ENCODE assay signal across 8 mouse cellular contexts in the genomic region with DNA sequence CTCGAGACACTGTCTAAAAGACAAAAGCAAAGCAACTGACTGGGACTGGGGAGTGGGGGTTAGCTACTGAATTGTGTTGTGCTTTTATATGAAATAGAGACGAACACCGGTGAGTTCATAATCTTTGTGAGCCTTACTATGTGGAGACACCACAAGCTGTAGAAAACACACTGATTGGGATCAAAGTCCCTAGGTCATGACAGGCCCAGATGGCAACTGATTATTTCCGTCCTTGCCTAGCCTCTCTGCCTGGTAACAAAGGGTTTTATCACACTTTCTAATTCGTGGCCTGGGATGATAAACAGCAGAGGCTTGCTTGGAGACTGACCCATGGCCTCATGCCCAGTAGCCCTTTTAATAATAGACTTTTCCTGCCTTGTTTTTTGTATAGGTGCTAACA.
DNase-seq lines count a peak whose midpoint lies in the region; ATAC-seq and TF ChIP-seq lines count a peak whose summit lies in the region.

No protein-coding gene starts in this region.

- TF ChIP-seq CTCF in lung, postnatal 0 days (IDR thresholded peaks at IDR 0.05) = no peak

- ATAC-seq in forebrain, embryonic 11.5 days (replicated peaks; ENCODE audit: low FRiP score) = no peak
- no peak for ATAC-seq in kidney, embryonic 15.5 days (replicated peaks; ENCODE audit: low FRiP score)
- ATAC-seq in lung, postnatal 0 days = no peak
- ATAC-seq in liver, embryonic 11.5 days (replicated peaks; ENCODE audit: low FRiP score) = no peak

- peaks cover 4% of the 10 kb centered on the region for H3K9me3 ChIP-seq in forebrain, embryonic 10.5 days
- H3K9me3 ChIP-seq in forebrain, embryonic 11.5 days (ENCODE audit: control insufficient read depth, low read length) = no peaks in the 10 kb centered on the region
- H3K9me3 ChIP-seq in kidney, embryonic 15.5 days (replicated peaks) = no peaks in the 10 kb centered on the region
- no peaks in the 10 kb centered on the region for H3K9me3 ChIP-seq in lung, postnatal 0 days (ENCODE audit: low read length)
- H3K9me3 ChIP-seq in liver, embryonic 11.5 days (ENCODE audit: control insufficient read depth, low read length) = no peaks in the 10 kb centered on the region

- H3K27ac ChIP-seq in forebrain, embryonic 10.5 days = peak overlapping the region; percentile 71; the same call in 1 of the 2 replicates
- H3K27ac ChIP-seq in forebrain, embryonic 11.5 days (ENCODE audit: low read depth, low read length) = no peak overlapping the region
- peak overlapping the region; percentile 90 for H3K27ac ChIP-seq in kidney, embryonic 15.5 days
- H3K27ac ChIP-seq in lung, postnatal 0 days (ENCODE audit: low read length) = 0 out of 2 replicates have a peak overlapping the region, but pooled peaks have one; percentile 32
- no peak overlapping the region for H3K27ac ChIP-seq in liver, embryonic 11.5 days (ENCODE audit: low read depth, low read length)

- H3K27me3 ChIP-seq in forebrain, embryonic 10.5 days (ENCODE audit: poor library complexity, severe bottlenecking) = no peaks in the 10 kb centered on the region
- H3K27me3 ChIP-seq in forebrain, embryonic 11.5 days (ENCODE audit: control insufficient read depth, insufficient read depth, low read length) = no peaks in the 10 kb centered on the region
- H3K27me3 ChIP-seq in kidney, embryonic 15.5 days = no peaks in the 10 kb centered on the region
- H3K27me3 ChIP-seq in lung, postnatal 0 days (replicated peaks; ENCODE audit: insufficient read depth, low read length) = no peaks in the 10 kb centered on the region
- H3K27me3 ChIP-seq in liver, embryonic 11.5 days (replicated peaks; ENCODE audit: control insufficient read depth, insufficient read depth, low read length) = no peaks in the 10 kb centered on the region

- H3K4me1 ChIP-seq in forebrain, embryonic 10.5 days = peaks cover 31% of the 10 kb centered on the region
- peaks cover 2% of the 10 kb centered on the region; the same call in 1 of the 2 replicates for H3K4me1 ChIP-seq in forebrain, embryonic 11.5 days (replicated peaks; ENCODE audit: control insufficient read depth, insufficient read depth, low read length)
- peaks cover 34% of the 10 kb centered on the region for H3K4me1 ChIP-seq in kidney, embryonic 15.5 days
- H3K4me1 ChIP-seq in lung, postnatal 0 days (ENCODE audit: insufficient read depth, low read depth, low read length) = peaks cover 13% of the 10 kb centered on the region; the same call in 1 of the 2 replicates
- peaks cover 12% of the 10 kb centered on the region for H3K4me1 ChIP-seq in liver, embryonic 11.5 days (replicated peaks; ENCODE audit: control insufficient read depth, insufficient read depth, low read length)

- H3K36me3 ChIP-seq in forebrain, embryonic 10.5 days (replicated peaks) = no peaks in the 10 kb centered on the region
- H3K36me3 ChIP-seq in forebrain, embryonic 11.5 days (ENCODE audit: control insufficient read depth, insufficient read depth, low read length) = no peaks in the 10 kb centered on the region
- no peaks in the 10 kb centered on the region for H3K36me3 ChIP-seq in kidney, embryonic 15.5 days
- no peaks in the 10 kb centered on the region for H3K36me3 ChIP-seq in lung, postnatal 0 days (ENCODE audit: insufficient read depth, low read length)
- no peaks in the 10 kb centered on the region for H3K36me3 ChIP-seq in liver, embryonic 11.5 days (ENCODE audit: control insufficient read depth, insufficient read depth, low read length)

- no peak overlapping the region for H3K9ac ChIP-seq in forebrain, embryonic 11.5 days (ENCODE audit: low read length)
- H3K9ac ChIP-seq in kidney, embryonic 15.5 days = no peak overlapping the region
- no peak overlapping the region for H3K9ac ChIP-seq in lung, postnatal 0 days (replicated peaks; ENCODE audit: low read depth)
- H3K9ac ChIP-seq in liver, embryonic 11.5 days (ENCODE audit: low read depth, low read length) = no peak overlapping the region

- no peak overlapping the region for H3K4me3 ChIP-seq in forebrain, embryonic 10.5 days
- no peak overlapping the region for H3K4me3 ChIP-seq in forebrain, embryonic 11.5 days (ENCODE audit: low read depth, low read length)
- no peak overlapping the region for H3K4me3 ChIP-seq in kidney, embryonic 15.5 days (replicated peaks)
- H3K4me3 ChIP-seq in lung, postnatal 0 days (ENCODE audit: low read depth, low read length) = no peak overlapping the region
- H3K4me3 ChIP-seq in liver, embryonic 11.5 days (ENCODE audit: low read depth, low read length) = no peak overlapping the region

- no peak overlapping the region for H3K4me2 ChIP-seq in forebrain, embryonic 11.5 days (ENCODE audit: low read depth, low read length, severe bottlenecking)
- H3K4me2 ChIP-seq in kidney, embryonic 15.5 days = no peak overlapping the region
- no peak overlapping the region for H3K4me2 ChIP-seq in lung, postnatal 0 days (replicated peaks; ENCODE audit: low read depth, low read length)
- H3K4me2 ChIP-seq in liver, embryonic 11.5 days = no peak overlapping the region

- WGBS in forebrain, embryonic 10.5 days = 74% methylated on average over 5 of the region's 5 CpGs
- WGBS in forebrain, embryonic 11.5 days = 71% methylated on average over 5 of the region's 5 CpGs
- 62% methylated on average over 5 of the region's 5 CpGs for WGBS in kidney, embryonic 15.5 days
- 51% methylated on average over 5 of the region's 5 CpGs for WGBS in lung, postnatal 0 days
- WGBS in liver, embryonic 11.5 days = 43% methylated on average over 5 of the region's 5 CpGs

- DNase-seq in forebrain, embryonic 10.5 days (ENCODE audit: extremely low spot score, low spot score) = no peak
- no peak for DNase-seq in forebrain, embryonic 11.5 days (ENCODE audit: low spot score)
- DNase-seq in kidney, adult 9 months = no peak
- peak; percentile 69 for DNase-seq in MN1 (ENCODE audit: low spot score)
- DNase-seq in lung, postnatal 0 days (ENCODE audit: low spot score) = no peak
- no peak for DNase-seq in urinary bladder, postnatal 14 days (ENCODE audit: low spot score)
- DNase-seq in liver, embryonic 11.5 days (ENCODE audit: low spot score) = no peak

- TF ChIP-seq EP300 in lung, postnatal 0 days (IDR thresholded peaks at IDR 0.05) = peak; percentile 11; the same call in 1 of the 2 replicates

Comparison
In these comparisons a context has a peak if more than half of its experiments do, and no peak if none do; other contexts are left out.
1. H3K27ac ChIP-seq: peak in forebrain, embryonic 10.5 days (single experiment), kidney, embryonic 15.5 days (single experiment) and lung, postnatal 0 days (single experiment); none in forebrain, embryonic 11.5 days (single experiment) and liver, embryonic 11.5 days (single experiment).